Mouse (Mus musculus) MEL (cell line): ENCODE measurements around the gene Nhsl2. TPM values are rescaled to one million over a fixed set of nuclear protein-coding genes. Genes with fewer than 3 reads are reported as not detected.
A peak's percentile ranks its signal among the peaks of the same experiment; 100 is the strongest.

ENCODE experiments used
- DNase-seq: peaks from one replicate; pipeline ENCODE4 v3.0.0; 2011; ENCODE audit warnings: low read depth, low spot score
- H3K27ac ChIP-seq: 2 replicates; pipeline ENCODE4 v1.5.1; 2012; ENCODE audit warnings: low read depth, mild to moderate bottlenecking, control low read depth, low read length, moderate library complexity; ENCODE audit not compliant: control insufficient read depth
- H3K27me3 ChIP-seq, 2 experiments: fragments of 150-350 bp in 1 of 2; sonication (generic) in 1 of 2; 2 replicates each; pipeline ENCODE4 v1.6.1; 2012; ENCODE audit warnings: low read length in 2 of 2, mild to moderate bottlenecking in 2 of 2, improper control_type of control experiment in 1 of 2, moderate library complexity in 1 of 2; ENCODE audit not compliant: insufficient read depth in 2 of 2, control insufficient read depth in 1 of 2
- H3K36me3 ChIP-seq, 2 experiments: 2 replicates each; pipeline ENCODE4 v1.6.1; 2012 to 2014; ENCODE audit warnings: low read length in 2 of 2, improper control_type of control experiment in 1 of 2, inconsistent platforms in 1 of 2, mild to moderate bottlenecking in 1 of 2; ENCODE audit not compliant: insufficient read depth in 2 of 2, control insufficient read depth in 1 of 2
- H3K4me1 ChIP-seq, 2 experiments: fragments of 150-350 bp in 1 of 2; sonication (generic) in 1 of 2; 2 replicates each; pipeline ENCODE4 v1.6.1; 2012; ENCODE audit warnings: low read length in 2 of 2, improper control_type of control experiment in 1 of 2, mild to moderate bottlenecking in 1 of 2; ENCODE audit not compliant: insufficient read depth in 2 of 2, control insufficient read depth in 1 of 2
- H3K4me3 ChIP-seq, 2 experiments: fragments of 150-350 bp in 1 of 2; sonication (generic) in 1 of 2; 2 replicates each; pipeline ENCODE4 v1.5.1; 2012; ENCODE audit warnings: low read depth in 2 of 2, low read length in 2 of 2, mild to moderate bottlenecking in 2 of 2, moderate library complexity in 2 of 2, control low read depth in 1 of 2, improper control_type of control experiment in 1 of 2; ENCODE audit not compliant: control insufficient read depth in 1 of 2, insufficient read depth in 1 of 2
- H3K79me2 ChIP-seq: 2 replicates; pipeline ENCODE4 v1.6.1; 2012; ENCODE audit warnings: mild to moderate bottlenecking, low read length, moderate library complexity; ENCODE audit not compliant: control insufficient read depth, poor library complexity, insufficient read depth
- H3K9ac ChIP-seq: 2 replicates; pipeline ENCODE4 v1.6.1; 2012; ENCODE audit warnings: low read depth, mild to moderate bottlenecking, control low read depth, low read length, moderate library complexity; ENCODE audit not compliant: control insufficient read depth, poor library complexity, severe bottlenecking
- H3K9me3 ChIP-seq: fragments of 150-350 bp; sonication (generic); replicated peaks from 2 replicates; pipeline ENCODE4 v1.6.1; 2012; ENCODE audit warnings: mild to moderate bottlenecking, low read length, improper control_type of control experiment, moderate library complexity; ENCODE audit not compliant: insufficient read depth
- BHLHE40 ChIP-seq: IDR thresholded peaks from 2 replicates; pipeline ENCODE4 v1.6.1; 2012; ENCODE audit warnings: low read depth, mild to moderate bottlenecking, inconsistent platforms, low read length, improper control_type of control experiment, borderline replicate concordance
- CHD2 ChIP-seq: IDR thresholded peaks from 2 replicates; pipeline ENCODE4 v1.6.1; 2011; ENCODE audit warnings: low read length, improper control_type of control experiment
- E2F4 ChIP-seq: IDR thresholded peaks from 2 replicates; pipeline ENCODE4 v1.6.1; 2011; ENCODE audit warnings: low read depth, low read length, improper control_type of control experiment, borderline replicate concordance
- EP300 ChIP-seq, 2 experiments: IDR thresholded peaks; 2 replicates each; pipeline ENCODE4 v1.6.1; 2011; ENCODE audit warnings: improper control_type of control experiment in 2 of 2, low read length in 2 of 2, low read depth in 1 of 2, mild to moderate bottlenecking in 1 of 2
- HCFC1 ChIP-seq: IDR thresholded peaks from 2 replicates; pipeline ENCODE4 v1.6.1; 2012; ENCODE audit warnings: low read depth, mild to moderate bottlenecking, inconsistent platforms, low read length, improper control_type of control experiment, moderate library complexity
- MAX ChIP-seq: IDR thresholded peaks from 2 replicates; pipeline ENCODE4 v1.6.1; 2011; ENCODE audit warnings: low read length, improper control_type of control experiment
- MYB ChIP-seq: IDR thresholded peaks from 2 replicates; pipeline ENCODE4 v1.6.1; 2011; ENCODE audit warnings: mild to moderate bottlenecking, low read depth, low read length, improper control_type of control experiment
- SIN3A ChIP-seq: IDR thresholded peaks from 2 replicates; pipeline ENCODE4 v1.6.1; 2012; ENCODE audit warnings: low read length, improper control_type of control experiment, inconsistent platforms
- TAL1 ChIP-seq: IDR thresholded peaks from 2 replicates; pipeline ENCODE4 v1.6.1; 2012; ENCODE audit warnings: mild to moderate bottlenecking, inconsistent platforms, low read length, moderate library complexity, mixed read lengths
- TCF12 ChIP-seq: IDR thresholded peaks from 2 replicates; pipeline ENCODE4 v1.6.1; 2014; ENCODE audit warnings: low read depth, mild to moderate bottlenecking, inconsistent platforms, low read length, improper control_type of control experiment, moderate library complexity
- USF1 ChIP-seq: IDR thresholded peaks from 2 replicates; pipeline ENCODE4 v1.6.1; 2014; ENCODE audit warnings: low read depth, mild to moderate bottlenecking, inconsistent platforms, low read length, improper control_type of control experiment, moderate library complexity
- ZC3H11A ChIP-seq: IDR thresholded peaks from 2 replicates; pipeline ENCODE4 v1.6.1; 2012; ENCODE audit warnings: low read depth, mild to moderate bottlenecking, inconsistent platforms, low read length, improper control_type of control experiment
- polyA plus RNA-seq, 2 experiments: library from polyadenylated mRNA; stranded (reverse) in 1 of 2; unstranded in 1 of 2; fragments of >175 nt in 1 of 2; fragments of >200 nt in 1 of 2; gene quantifications; 2 replicates each; pipeline versions ENCODE4 v1.2.1 to v1.2.4; 2012; ENCODE audit warnings: low replicate concordance in 2 of 2, low read depth in 1 of 2; ENCODE audit not compliant: insufficient read length in 2 of 2, insufficient read depth in 1 of 2, missing spikeins in 1 of 2
- total RNA-seq: library from RNA; depleted of rRNA; stranded (reverse); fragments of 300-350 nt; gene quantifications from 2 replicates; pipeline ENCODE4 v1.2.3, GENCODE M21; 2012

Gene Nhsl2
- total and polyA plus RNA-seq, 3 experiments = 0.01 to 0.23 TPM; not detected in 1

DNA sequence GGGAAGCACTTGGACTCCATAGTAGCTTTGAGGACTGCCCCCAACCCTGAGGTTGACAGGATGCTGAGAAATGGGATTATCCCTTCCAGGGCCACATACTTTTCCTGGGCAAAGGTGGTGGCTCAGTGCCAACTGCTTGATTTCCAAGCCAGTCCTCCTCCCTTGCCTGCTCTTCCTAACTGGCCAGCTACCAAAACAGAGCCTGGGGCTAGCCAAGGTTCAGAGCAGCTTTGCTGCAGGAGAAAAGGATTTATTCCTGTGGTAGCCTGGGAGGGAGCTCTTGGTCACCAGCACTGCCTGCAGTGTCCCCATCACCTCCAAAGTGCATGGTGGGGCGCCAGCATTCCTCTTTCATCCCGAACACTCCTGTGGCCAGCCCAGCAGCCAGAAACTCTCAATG lies 188.3 kb downstream of the Nhsl2 start:
- Histone ChIP-seq H3K9me3 (no peaks in the 10 kb centered on the region), H3K4me3 (no peak overlapping the region), H3K79me2 (no peaks in the 10 kb centered on the region), H3K27ac (peak overlapping the region; percentile 55), H3K4me1 (peaks cover 2 to 31% of the 10 kb centered on the region in 2 experiments; a peak in 3 of 4 replicates), H3K9ac (no peak overlapping the region; the same call in 1 of the 2 replicates)
- no peak for DNase-seq
- TF ChIP-seq TCF12 (no peak), EP300 (IDR thresholded peaks at IDR 0.05; ENCODE audit: low read depth in 1 of 2, low read length in 2 of 2) (no peak), ZC3H11A (no peak), MYB (no peak), USF1 (no peak), MAX (no peak), E2F4 (no peak), CHD2 (no peak), BHLHE40 (no peak)
- TF ChIP-seq, all 39 proteins: peak for 0
- H3K27me3 ChIP-seq = no peaks in the 10 kb centered on the region
- H3K36me3 ChIP-seq = peaks cover 0 to 17% of the 10 kb centered on the region in 2 experiments; a peak in 2 of 4 replicates

DNA sequence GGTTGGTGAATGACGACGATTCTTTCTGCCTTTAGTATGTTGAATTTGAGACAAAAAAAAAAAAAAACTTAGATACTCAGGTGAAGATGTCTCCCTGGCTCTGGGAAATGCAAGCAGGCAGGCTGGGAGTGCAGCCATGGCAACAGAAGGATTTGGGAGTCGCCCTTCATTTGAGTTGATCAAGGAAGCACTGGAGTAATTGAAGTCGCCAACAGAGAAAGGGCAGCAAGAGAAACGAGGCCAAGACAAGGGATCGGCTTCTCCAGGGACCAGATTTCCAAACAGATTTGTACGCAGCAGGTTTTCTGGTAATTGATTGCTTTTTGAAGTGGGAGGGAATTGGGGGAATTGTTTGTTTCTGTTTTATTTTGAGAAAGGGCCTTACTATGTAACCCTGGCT lies 192.4 kb downstream of the Nhsl2 start:
- no peak for TF ChIP-seq MYB
- no peak for TF ChIP-seq HCFC1
- no peak for TF ChIP-seq SIN3A
- peaks cover 0 to 2% of the 10 kb centered on the region in 2 experiments; a peak in 2 of 4 replicates for H3K36me3 ChIP-seq
- no peaks in the 10 kb centered on the region for H3K27me3 ChIP-seq
- DNase-seq = no peak
- H3K9ac ChIP-seq = no peak overlapping the region
- H3K27ac ChIP-seq = no peak overlapping the region
- no peaks in the 10 kb centered on the region for H3K79me2 ChIP-seq
- no peak overlapping the region for H3K4me3 ChIP-seq
- peaks cover 2 to 14% of the 10 kb centered on the region in 2 experiments; a peak in 2 of 4 replicates for H3K4me1 ChIP-seq
- H3K9me3 ChIP-seq = no peaks in the 10 kb centered on the region

DNA sequence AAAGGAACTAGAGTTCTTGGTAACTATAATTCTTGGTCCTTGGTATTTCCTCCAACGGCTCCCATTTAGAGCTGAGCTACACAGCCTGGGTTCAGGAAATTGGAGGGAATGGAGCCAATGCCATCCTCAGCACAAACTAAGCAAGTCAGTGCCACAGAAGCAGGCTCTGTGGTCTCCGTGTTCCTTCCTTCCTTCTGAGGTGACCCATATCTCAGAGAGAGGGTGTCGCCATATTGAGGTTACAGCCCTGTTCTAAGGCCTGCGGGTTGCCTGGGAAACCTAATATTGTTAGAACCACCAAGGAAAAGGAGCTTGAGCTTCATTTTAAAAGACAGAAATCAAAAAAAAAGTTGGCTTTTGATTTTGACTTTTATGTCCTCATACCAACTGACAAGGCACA lies 193.2 kb downstream of the Nhsl2 start:
- no peak for DNase-seq
- H3K36me3 ChIP-seq = no peaks in the 10 kb centered on the region; a peak in 1 of 4 replicates
- H3K9ac ChIP-seq = no peak overlapping the region
- no peak overlapping the region for H3K27ac ChIP-seq
- no peaks in the 10 kb centered on the region for H3K27me3 ChIP-seq
- no peak overlapping the region for H3K4me3 ChIP-seq
- H3K4me1 ChIP-seq = peaks cover 0 to 5% of the 10 kb centered on the region in 2 experiments; a peak in 2 of 4 replicates
- TF ChIP-seq TAL1 = no peak
- no peaks in the 10 kb centered on the region for H3K9me3 ChIP-seq
- H3K79me2 ChIP-seq = no peaks in the 10 kb centered on the region
